Mouse (Mus musculus): ENCODE results near the gene Usp17le. TPM values are rescaled to one million over a fixed set of nuclear protein-coding genes. Genes with fewer than 3 reads are reported as not detected.
"Not testable (repeated sequence)": the region's sequence is repeated elsewhere in the genome, so short reads cannot be mapped to it uniquely, and the experiment has no call there.

Gene Usp17le
- polyA plus RNA-seq (2012; rRNA removed), result not detected in 2 replicates

DNA sequence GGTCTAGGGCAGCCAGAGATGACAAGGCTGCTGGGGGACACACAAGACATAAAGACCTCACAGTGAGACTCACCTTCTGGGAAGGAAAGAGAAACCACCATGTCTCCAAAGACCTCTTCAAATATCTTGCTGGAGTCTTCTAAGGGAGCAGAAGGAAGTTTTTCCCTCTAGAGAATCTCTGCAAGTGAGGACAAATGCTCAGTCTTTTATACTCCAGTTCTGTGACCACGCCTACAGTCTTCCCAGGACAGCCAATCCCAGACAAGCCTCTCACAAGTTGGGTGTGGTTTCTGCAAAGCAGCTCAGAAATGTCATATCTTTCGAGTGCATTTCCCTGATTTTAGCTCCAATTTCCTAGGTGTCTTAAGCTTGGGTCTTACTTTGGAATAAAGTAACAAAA, at the start of gene Usp17le:
Usp17le (minus strand) TSS at position 101 of the 400 bp plus-strand sequence.
- not testable (repeated sequence) for DNase-seq (ENCODE audit: low read depth)

DNA sequence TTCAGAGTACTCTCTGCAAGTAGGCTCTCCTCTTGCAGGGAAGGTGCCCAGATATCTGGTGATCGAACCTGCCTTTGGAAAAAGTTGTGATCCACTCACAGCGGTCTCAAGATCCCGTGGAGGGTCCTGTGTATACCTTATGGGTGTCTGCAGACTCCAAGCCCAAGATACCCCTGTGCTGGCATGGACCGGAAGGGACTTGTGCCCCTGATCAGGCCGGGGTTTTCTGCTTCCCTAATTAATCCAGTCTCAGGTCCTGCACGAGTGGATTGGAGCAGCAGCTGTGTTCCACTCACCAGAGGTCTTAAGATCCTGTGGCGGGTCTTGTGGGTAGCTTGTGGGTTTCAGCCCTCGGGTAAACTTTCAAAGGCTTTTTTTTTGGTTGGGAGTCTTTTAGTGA, 33.1 kb upstream of the Usp17le start:
- DNase-seq (ENCODE audit: low read depth), result not testable (repeated sequence)

- DNase-seq (ENCODE audit: low read depth), result no peak
- TF ChIP-seq POLR2A (IDR thresholded peaks at IDR 0.05; ENCODE audit: borderline replicate concordance, extremely low read depth, insufficient read depth, insufficient read length, poor library complexity, severe bottlenecking), result no peak
- TF ChIP-seq CTCF (IDR thresholded peaks at IDR 0.05; ENCODE audit: borderline replicate concordance, extremely low read depth, insufficient read depth, insufficient read length), result no peak
Measured at GRCm38 (mm10) chr7:104790796-104791195, 13.5 kb upstream of the Usp17le start.

Other genes with a start within 250 kb of the Usp17le start
- not detected in 2 replicates for gene Olfr651, start 227.3 kb downstream of the Usp17le start, polyA plus RNA-seq (2012; rRNA removed)
- gene Olfr652, start 216.6 kb downstream of the Usp17le start, polyA plus RNA-seq (2012; rRNA removed), result not detected in 2 replicates
- not detected in 2 replicates for gene Olfr653, start 200.2 kb downstream of the Usp17le start, polyA plus RNA-seq (2012; rRNA removed)
- gene Olfr654, start 190.4 kb downstream of the Usp17le start, polyA plus RNA-seq (2012; rRNA removed), result not detected in 2 replicates
- gene Olfr655, start 175.7 kb downstream of the Usp17le start, polyA plus RNA-seq (2012; rRNA removed), result not detected in 2 replicates
- not detected in 2 replicates for gene Olfr656, start 163.5 kb downstream of the Usp17le start, polyA plus RNA-seq (2012; rRNA removed)
- gene Olfr657, start 152.7 kb downstream of the Usp17le start, polyA plus RNA-seq (2012; rRNA removed), result not detected in 2 replicates
- gene Olfr658, start 130.2 kb downstream of the Usp17le start, polyA plus RNA-seq (2012; rRNA removed), result 0.04 and 0.08 TPM in 2 replicates
- not detected in 2 replicates for gene Olfr659, start 110.7 kb downstream of the Usp17le start, polyA plus RNA-seq (2012; rRNA removed)
- gene Olfr661, start 91.0 kb downstream of the Usp17le start, polyA plus RNA-seq (2012; rRNA removed), result not detected in 2 replicates
- not detected in 2 replicates for gene Usp17lb, start 65.1 kb upstream of the Usp17le start, polyA plus RNA-seq (2012; rRNA removed)
- gene Usp17la, start 79.5 kb upstream of the Usp17le start, polyA plus RNA-seq (2012; rRNA removed), result not detected in 2 replicates
- not detected in 2 replicates for gene Olfr665, start 100.6 kb upstream of the Usp17le start, polyA plus RNA-seq (2012; rRNA removed)
- gene Olfr666, start 118.5 kb upstream of the Usp17le start, polyA plus RNA-seq (2012; rRNA removed), result not detected in 2 replicates
- gene Olfr667, start 144.0 kb upstream of the Usp17le start, polyA plus RNA-seq (2012; rRNA removed), result not detected in 2 replicates
- gene Olfr668, start 150.6 kb upstream of the Usp17le start, polyA plus RNA-seq (2012; rRNA removed), result not detected in 2 replicates
- gene Olfr669, start 156.8 kb upstream of the Usp17le start, polyA plus RNA-seq (2012; rRNA removed), result not detected in 2 replicates
- not detected in 2 replicates for gene Olfr670, start 185.2 kb upstream of the Usp17le start, polyA plus RNA-seq (2012; rRNA removed)
- gene Olfr671, start 201.7 kb upstream of the Usp17le start, polyA plus RNA-seq (2012; rRNA removed), result not detected in 2 replicates
- not detected in 2 replicates for gene Olfr672, start 224.6 kb upstream of the Usp17le start, polyA plus RNA-seq (2012; rRNA removed)